Mouse (Mus musculus) urinary bladder, postnatal 10 days (tissue): ENCODE measurements at regions not wholly inside any gene's neighbourhood (a gene's known extent, or its start where the extent isn't known, plus 50 kb on each side); places are given as distances from the start of the nearest gene placed in this dataset.
"Not testable (repeated sequence)": the region's sequence is repeated elsewhere in the genome, so short reads cannot be mapped to it uniquely, and the experiment has no call there.

ENCODE experiments used
- DNase-seq: peaks from one replicate; pipeline ENCODE4 v3.0.0; 2022; ENCODE audit warnings: low spot score

DNA sequence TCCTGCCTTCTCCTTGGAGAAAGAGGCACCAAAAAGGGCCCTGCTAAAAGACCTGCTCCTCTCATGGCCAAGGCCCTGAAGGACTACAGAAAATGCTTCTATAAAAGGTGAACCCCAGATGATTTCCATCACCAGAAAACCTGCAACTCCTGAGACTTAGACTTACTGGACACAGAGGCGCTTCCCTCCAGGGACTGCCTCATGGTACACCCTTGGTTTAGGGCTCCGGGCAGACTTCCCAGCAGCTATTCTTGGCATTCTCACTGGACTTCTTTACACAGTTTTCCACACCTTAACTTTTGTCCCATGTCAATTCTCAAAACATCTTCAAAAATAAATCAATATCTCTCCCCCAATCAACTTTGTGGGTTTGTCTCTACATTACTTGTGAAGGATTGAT, 393.2 kb downstream of the Gpm6a start:
- not testable (repeated sequence) for DNase-seq

DNA sequence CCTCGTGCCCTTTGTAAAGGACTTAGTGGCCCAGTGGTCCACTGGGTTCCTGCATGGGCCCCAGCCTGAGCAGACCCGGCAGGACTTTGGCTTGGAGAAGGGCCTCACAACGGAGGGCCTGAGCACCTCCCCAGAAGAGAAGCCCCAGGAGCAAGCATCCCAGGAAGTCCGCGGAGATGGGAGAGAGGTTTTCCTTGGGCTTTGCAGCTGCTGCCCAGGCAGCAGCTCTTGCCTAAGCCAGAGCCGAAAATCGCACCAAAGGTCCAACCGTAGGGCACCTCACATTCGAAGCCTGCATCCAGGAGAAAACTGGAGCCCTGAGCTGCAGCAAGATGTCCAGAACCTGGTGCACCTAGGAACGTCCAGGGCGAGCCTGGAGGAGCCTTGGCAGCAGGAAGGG, 405.2 kb downstream of the Gpm6a start:
- DNase-seq: not testable (repeated sequence)

GRCm38 (mm10) chr8:55367431-55367830, 412.8 kb downstream of the Gpm6a start:
- peak; percentile 41 for DNase-seq

- no peak for DNase-seq
These were observed 442.4 kb downstream of the Gpm6a start for GRCm38 (mm10) chr8:55397046-55397445.

- no peak for DNase-seq
These were observed 443.7 kb downstream of the Gpm6a start for GRCm38 (mm10) chr8:55398331-55398730.

DNA sequence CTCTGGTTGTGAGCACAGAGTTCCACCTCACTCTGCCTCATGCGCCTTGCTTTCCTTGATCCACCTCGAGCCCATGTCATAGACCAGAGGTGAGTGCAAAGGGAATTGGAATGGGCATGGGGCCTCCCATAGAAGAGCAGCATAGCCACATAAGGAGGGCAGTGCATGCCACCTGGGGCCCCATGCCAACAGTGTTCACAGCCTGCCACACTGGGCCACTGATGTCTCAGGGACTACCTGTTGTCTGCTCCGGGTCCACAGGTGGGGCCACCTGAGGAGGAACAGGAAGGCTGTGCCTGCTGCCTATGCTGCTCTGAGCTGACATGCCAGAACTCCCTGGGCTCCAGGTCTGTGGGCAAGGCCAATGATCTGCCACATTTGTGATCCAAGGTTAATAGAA, 445.8 kb downstream of the Gpm6a start:
- DNase-seq: no peak

- DNase-seq: not testable (repeated sequence)
These were observed 452.3 kb downstream of the Gpm6a start for GRCm38 (mm10) chr8:55406903-55407302.
